Mouse (Mus musculus) c-Kit-negative CD71-positive TER-119-positive erythroid progenitor cells, embryonic 14.5 days (primary cell): ENCODE measurements around the gene Rpa2.

Experiments
- DNase-seq: peaks from one replicate; pipeline ENCODE4 v3.0.0-alpha.2; 2013; ENCODE audit warnings: low read depth, low spot score

Rpa2 gene

DNA sequence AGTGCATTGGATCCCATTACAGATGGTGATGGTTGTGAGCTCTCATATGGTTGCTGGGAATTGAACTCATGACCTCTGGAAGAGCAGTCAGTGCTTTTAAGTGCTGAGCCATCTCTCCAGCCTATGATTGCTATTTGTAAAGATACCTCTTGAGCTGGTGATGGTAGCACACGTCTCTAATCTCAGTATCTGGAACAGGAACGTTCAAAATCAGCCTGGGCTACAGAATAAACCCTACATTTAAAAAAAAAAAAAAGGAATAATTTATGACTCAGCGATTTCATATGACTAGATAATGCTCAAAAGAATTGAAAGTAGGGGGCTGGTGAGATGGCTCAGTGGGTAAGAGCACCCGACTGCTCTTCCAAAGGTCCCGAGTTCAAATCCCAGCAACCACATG is 35.1 kb downstream of the Rpa2 start:
- DNase-seq, result no peak

GRCm38 (mm10) chr4:132803876-132804275 is 35.7 kb downstream of the Rpa2 start:
- no peak for DNase-seq

GRCm38 (mm10) chr4:132804331-132804730 is 36.2 kb downstream of the Rpa2 start:
- DNase-seq, result no peak

- DNase-seq, result no peak
Observed at GRCm38 (mm10) chr4:132805146-132805545, 37.0 kb downstream of the Rpa2 start.

- no peak for DNase-seq
Observed at GRCm38 (mm10) chr4:132805599-132806197, 37.6 kb downstream of the Rpa2 start.

DNA sequence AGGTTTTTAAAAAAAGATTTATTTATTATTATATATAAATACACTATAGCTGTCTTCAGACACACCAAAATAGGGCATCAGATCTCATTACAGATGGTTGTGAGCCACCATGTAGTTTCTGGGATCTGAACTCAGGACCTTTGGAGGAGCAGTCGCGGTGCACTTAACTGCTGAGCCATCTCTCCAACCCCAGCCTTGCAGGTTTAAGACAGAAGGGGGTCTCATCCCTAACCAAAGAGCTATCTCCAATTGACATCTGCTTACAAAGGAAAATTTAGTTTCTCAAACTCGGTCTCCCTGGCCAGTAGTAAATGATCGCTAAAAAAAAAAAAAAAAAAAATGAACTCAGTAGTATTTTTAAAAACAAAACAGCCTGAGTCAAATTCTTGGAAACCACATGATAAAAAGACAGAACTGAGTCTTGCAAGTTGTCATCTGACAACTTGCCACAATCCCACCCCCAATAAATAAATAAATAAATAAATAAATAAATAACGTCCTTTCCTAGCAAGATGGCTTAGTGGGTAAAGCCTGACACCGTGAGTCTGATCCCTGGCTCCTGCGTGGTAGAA is 38.6 kb downstream of the Rpa2 start:
- DNase-seq, result no peak

DNA sequence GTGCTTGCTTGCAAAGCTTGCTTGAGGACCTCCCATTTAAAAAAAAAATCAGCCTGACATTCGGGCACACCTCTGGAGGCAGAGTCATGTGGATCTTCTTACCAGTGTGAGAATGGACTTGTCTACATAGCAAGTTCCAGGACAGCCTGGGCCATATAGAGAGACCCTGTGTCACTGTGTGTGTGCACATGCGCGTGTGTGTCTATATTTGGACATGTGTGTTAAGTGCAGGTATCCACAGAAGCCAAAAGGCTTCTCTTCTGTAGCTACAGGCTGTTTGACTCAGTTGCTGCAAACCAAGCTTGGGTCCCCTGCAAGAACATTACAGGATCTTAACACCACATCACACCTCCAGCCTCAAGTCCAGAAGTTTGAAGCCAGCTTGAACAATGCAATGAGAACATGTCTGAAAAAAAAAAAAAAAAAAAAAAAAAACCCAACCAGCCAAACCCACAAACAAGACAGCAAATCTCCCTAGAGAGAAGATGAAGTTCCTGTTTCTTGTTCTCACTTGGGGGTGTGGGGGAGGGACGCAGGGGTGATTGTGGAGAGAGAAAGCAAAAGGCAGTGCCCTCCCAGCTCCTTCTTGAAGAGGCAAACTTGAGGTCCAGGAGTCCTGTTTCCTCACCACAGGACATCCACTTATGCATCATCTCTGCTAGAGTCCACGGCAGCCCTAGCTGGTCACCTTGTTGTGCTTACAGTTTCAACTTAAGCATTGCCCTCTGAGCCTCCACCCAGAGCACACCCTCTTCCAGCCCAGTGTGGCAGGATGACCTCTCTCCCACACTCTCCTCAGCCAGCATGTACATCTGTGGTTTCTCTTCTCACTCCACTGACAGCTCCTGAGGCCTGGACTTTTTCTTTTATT is 39.9 kb downstream of the Rpa2 start:
- DNase-seq, result no peak

DNA sequence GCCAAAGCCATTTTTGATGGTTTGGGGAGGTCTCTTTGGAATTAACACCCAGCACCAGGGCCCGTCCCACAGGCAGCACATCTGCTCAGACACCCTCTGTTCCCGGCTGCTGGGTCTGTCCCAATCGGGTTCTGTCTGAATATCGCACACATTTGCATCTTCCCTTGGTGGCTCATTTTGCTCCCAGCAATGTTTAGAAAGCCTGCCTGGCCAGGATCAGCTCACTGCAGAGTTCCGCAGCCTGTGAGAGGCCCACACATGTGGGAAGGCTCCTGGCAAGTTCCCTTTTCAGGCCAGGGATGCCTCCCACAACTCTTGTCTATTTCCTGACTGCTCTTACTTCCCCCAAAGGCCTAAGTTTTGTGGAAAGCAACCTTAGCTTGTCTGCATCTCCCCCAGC is 41.5 kb downstream of the Rpa2 start:
- no peak for DNase-seq

DNA sequence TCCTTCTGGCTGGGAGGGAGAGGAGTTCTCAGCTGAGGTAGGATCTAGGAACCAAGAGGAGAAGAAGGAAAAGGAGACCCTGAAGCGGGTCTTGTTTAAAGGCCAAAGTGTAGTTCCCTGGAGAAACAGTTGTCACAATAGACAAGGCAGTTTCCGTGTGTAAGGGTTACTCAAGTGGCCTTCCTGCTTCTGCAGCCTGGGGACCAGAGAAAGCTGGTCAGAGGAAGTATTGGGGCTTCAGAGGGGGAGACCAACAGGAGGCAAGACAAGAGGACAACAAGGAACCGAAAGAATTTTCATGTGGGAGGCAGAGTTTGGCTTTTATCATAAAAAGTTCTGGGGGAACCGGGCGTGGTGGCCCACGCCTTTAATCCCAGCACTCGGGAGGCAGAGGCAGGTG is 48.3 kb downstream of the Rpa2 start:
- no peak for DNase-seq

GRCm38 (mm10) chr4:132816855-132817254 is 48.7 kb downstream of the Rpa2 start:
- no peak for DNase-seq

DNA sequence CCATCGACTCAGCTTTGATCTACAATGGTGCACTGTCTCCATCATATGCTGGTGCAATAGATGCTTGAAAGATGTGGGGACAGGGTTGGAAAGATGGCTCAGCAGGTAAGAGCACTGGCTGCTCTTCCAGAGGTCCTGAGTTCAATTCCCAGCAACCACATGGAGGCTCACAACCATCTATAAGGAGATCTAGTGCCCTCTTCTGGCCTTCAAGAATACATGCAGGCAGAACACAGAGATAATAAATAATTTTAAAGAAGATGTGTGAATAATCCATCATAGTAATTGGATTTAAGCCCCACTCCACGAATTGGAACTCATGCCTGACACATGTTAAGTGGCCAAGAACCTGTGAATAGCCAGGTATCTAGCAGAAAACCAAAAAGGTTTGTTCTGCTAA is 50.3 kb downstream of the Rpa2 start:
- DNase-seq, result no peak

DNA sequence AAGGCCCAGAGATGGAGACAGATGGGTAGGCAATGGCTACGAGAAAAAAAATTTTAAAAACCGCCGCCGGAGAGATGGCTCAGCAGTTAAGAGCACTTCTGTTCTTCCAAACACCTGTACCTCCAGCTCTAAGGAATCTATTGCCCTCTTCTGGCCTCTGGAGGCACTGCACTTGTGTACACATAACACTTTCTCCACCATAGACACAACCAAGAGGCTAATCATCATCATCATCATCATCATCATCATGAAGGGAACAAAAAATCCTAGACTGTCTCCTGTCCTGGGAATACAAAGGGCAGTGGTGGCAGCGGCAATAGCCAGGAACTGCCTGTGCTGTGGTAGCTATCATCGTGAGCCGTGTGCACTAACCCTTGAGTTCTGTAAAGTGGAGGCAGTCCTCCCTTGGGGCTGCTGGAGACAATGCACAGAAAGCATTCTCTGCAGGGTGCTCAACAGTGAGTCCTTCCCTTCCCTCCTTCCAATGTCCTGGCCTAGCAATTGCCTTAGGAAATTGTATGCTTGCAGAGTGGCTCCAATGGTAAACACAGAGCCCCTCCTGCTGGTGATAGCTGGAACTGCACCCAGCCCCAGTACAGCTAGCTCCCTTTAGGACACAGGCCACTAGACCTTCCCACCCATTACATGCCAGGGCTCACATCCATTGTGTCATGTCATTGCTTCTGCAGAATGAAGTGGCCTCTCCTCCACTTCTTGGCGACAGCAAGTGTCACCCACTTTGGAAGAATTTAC is 55.7 kb downstream of the Rpa2 start:
- peak; percentile 66 for DNase-seq
